Mouse (Mus musculus) intestine, postnatal 0 days (tissue): ENCODE data around the gene Kifap3. TPM values are rescaled to one million over a fixed set of nuclear protein-coding genes. Genes with fewer than 3 reads are reported as not detected.

ENCODE experiments used
- ATAC-seq: fragments of 200-750 bp; cut with Nextera tagmentation; 2 replicates; pipeline ENCODE4 v1.8.0; 2017; ENCODE audit warnings: mild to moderate bottlenecking, moderate TSS enrichment, moderate library complexity
- H3K27ac ChIP-seq: fragments of 300-500 bp; sonication (generic); 2 replicates; pipeline ENCODE4 v1.5.1; 2014; ENCODE audit warnings: mild to moderate bottlenecking, low read depth, low read length, moderate library complexity
- H3K27me3 ChIP-seq: fragments of 300-500 bp; sonication (generic); replicated peaks from 2 replicates; pipeline ENCODE4 v1.6.1; 2014; ENCODE audit warnings: low read length, mixed read lengths; ENCODE audit not compliant: control insufficient read depth, insufficient read depth
- H3K36me3 ChIP-seq: fragments of 300-500 bp; sonication (generic); 2 replicates; pipeline ENCODE4 v1.6.1; 2014; ENCODE audit warnings: mild to moderate bottlenecking, moderate library complexity; ENCODE audit not compliant: control insufficient read depth, insufficient read depth
- H3K4me1 ChIP-seq: fragments of 300-500 bp; sonication (generic); replicated peaks from 2 replicates; pipeline ENCODE4 v1.6.1; 2014; ENCODE audit warnings: antibody characterized with exemption, low read length, mixed read lengths; ENCODE audit not compliant: control insufficient read depth, insufficient read depth
- H3K4me2 ChIP-seq: fragments of 300-500 bp; sonication (generic); replicated peaks from 2 replicates; pipeline ENCODE4 v1.6.1; 2014; ENCODE audit warnings: low read depth, mild to moderate bottlenecking, moderate library complexity
- H3K4me3 ChIP-seq: fragments of 300-500 bp; sonication (generic); 2 replicates; pipeline ENCODE4 v1.5.1; 2014; ENCODE audit warnings: low read depth, low read length
- H3K9ac ChIP-seq: fragments of 300-500 bp; sonication (generic); 2 replicates; pipeline ENCODE4 v1.6.1; 2014; ENCODE audit warnings: mild to moderate bottlenecking, low read depth, low read length
- H3K9me3 ChIP-seq: fragments of 300-500 bp; sonication (generic); 2 replicates; pipeline ENCODE4 v1.6.1; 2016; ENCODE audit warnings: mixed run types; ENCODE audit not compliant: control insufficient read depth
- CTCF ChIP-seq: sonication (generic); IDR thresholded peaks from 2 replicates; pipeline ENCODE4 v1.5.1; 2016; ENCODE audit warnings: low read depth, mild to moderate bottlenecking, control low read depth, antibody characterized with exemption, moderate library complexity
- WGBS: fragments of 180-500 bp; shearing (Covaris S2); extraction: QIAGEN DNeasy Blood & Tissue Kit; methylation state at CpG from one replicate; pipeline ENCODE4 v1.1.7; 2014; 5-methylcytosine and 5-hydroxymethylcytosine counted together
- polyA plus RNA-seq: library from polyadenylated mRNA; unstranded; fragments of >200 nt; fragmentation: Nextera tagmentation; extraction: Ambion mirVana; gene quantifications from 2 replicates; pipeline ENCODE4 v1.2.1, GENCODE M21; 2015

The Kifap3 gene
- polyA plus RNA-seq, 1 experiment from 2014 or later, result 7.5 TPM

DNA sequence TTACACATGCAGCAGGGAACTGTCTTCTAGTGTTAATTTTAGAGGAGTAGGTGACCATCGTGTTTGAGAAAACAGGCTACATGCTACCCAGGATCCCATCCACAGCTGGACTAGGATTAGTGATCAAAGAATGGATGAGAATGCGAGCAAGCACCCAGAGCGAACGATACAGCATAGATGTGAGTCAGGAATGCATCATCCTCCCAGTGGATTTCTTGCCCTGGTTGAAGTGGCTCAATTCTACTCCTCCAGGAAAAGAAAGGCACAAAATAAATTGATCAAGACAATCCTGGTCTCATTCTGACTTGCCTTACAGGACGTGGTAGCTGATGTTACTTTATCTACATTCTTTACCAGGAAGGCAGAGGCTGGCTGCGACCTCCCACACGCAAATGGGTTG is 149.5 kb downstream of the Kifap3 start, which contains the start of gene Scyl3:
TSS of gene Scyl3 (plus strand) at position 255 of the 400 bp plus-strand sequence.
- TF ChIP-seq CTCF, result no peak
- WGBS, result 72% methylated on average over 7 of the region's 7 CpGs
- no peaks in the 10 kb centered on the region for H3K9me3 ChIP-seq
- no peak for ATAC-seq
- H3K4me1 ChIP-seq, result no peaks in the 10 kb centered on the region
- H3K4me3 ChIP-seq, result peak within 1 kb of the TSS; percentile 91
- peaks cover 3% of the 10 kb centered on the region; the same call in 1 of the 2 replicates for H3K36me3 ChIP-seq
- peak within 1 kb of the TSS; percentile 82 for H3K4me2 ChIP-seq
- peak within 1 kb of the TSS; percentile 89 for H3K27ac ChIP-seq
- H3K9ac ChIP-seq, result peak within 1 kb of the TSS; percentile 99
- H3K27me3 ChIP-seq, result no peaks in the 10 kb centered on the region

DNA sequence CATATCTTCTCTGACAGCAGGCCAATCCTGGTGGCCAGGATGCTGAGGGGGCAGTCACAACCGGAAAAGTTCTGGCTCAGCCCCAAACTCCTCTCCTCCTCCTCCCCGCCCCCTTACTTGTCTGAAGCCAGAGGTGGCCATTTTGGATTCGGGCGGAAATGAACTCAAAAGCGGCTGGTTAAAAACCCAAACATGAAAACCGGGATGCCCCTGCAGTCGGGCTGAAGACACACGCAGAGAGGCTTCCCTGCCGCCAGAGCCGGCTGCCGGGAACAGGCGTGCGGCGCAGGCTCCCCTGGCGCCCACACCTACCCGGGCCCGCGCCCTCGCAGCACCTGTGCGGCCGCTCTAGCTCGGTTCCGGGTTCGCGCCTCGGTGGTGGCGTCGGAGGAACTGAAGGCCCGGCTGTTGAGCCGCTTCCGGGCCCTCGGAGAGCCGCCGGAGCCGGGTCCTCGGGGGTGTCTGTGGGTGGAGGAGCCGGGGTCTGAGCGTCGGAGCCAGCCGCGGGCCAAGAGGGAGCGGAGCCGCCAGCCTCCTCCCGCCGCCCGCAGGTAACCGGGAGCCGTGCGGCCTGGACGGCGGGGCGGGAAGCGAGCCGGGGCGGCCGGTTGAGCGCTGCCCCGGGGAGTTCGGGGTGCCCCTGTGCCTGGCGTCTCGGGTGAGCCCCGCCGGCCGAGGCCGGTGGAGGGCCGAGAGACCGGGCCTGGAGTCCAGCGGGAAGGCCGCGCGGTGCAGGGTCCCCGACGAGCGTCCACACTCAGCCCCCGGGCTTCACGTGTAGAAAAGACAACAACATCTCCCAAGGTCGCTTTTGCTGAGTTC is 150.5 kb downstream of the Kifap3 start:
- H3K27ac ChIP-seq, result peak overlapping the region; percentile 89
- H3K4me1 ChIP-seq, result no peaks in the 10 kb centered on the region
- TF ChIP-seq CTCF, result 0 out of 2 replicates have a peak, but pooled peaks have one; percentile 6
- H3K4me2 ChIP-seq, result peak overlapping the region; percentile 82
- WGBS, result under 1% methylated on average over 77 of the region's 77 CpGs
- peak; percentile 92 for ATAC-seq
- H3K4me3 ChIP-seq, result peak overlapping the region; percentile 91
- H3K36me3 ChIP-seq, result peaks cover 12% of the 10 kb centered on the region
- peak overlapping the region; percentile 99 for H3K9ac ChIP-seq
- no peaks in the 10 kb centered on the region for H3K9me3 ChIP-seq
- no peaks in the 10 kb centered on the region for H3K27me3 ChIP-seq

- Histone ChIP-seq H3K4me2 (peak overlapping the region; percentile 82), H3K4me1 (no peaks in the 10 kb centered on the region), H3K27ac (peak overlapping the region; percentile 89), H3K4me3 (peak overlapping the region; percentile 91), H3K27me3 (no peaks in the 10 kb centered on the region), H3K9ac (peak overlapping the region; percentile 99), H3K9me3 (no peaks in the 10 kb centered on the region), H3K36me3 (peaks cover 17% of the 10 kb centered on the region)
- 2% methylated on average over 12 of the region's 12 CpGs for WGBS
- ATAC-seq, result peak; percentile 49
- no peak for TF ChIP-seq CTCF
These were observed 151.0 kb downstream of the Kifap3 start for GRCm38 (mm10) chr1:163930458-163930794.

- Histone ChIP-seq H3K27me3 (no peaks in the 10 kb centered on the region), H3K4me3 (no peak overlapping the region), H3K36me3 (peaks cover 31% of the 10 kb centered on the region), H3K9me3 (no peaks in the 10 kb centered on the region), H3K4me2 (peak overlapping the region; percentile 82; the same call in 1 of the 2 replicates), H3K9ac (no peak overlapping the region), H3K4me1 (no peaks in the 10 kb centered on the region), H3K27ac (no peak overlapping the region)
- no peak for ATAC-seq
- 80% methylated on average over 8 of the region's 8 CpGs for WGBS
- 0 out of 2 replicates have a peak, but pooled peaks have one; percentile 2 for TF ChIP-seq CTCF
These were observed 152.4 kb downstream of the Kifap3 start for GRCm38 (mm10) chr1:163931801-163932200.

DNA sequence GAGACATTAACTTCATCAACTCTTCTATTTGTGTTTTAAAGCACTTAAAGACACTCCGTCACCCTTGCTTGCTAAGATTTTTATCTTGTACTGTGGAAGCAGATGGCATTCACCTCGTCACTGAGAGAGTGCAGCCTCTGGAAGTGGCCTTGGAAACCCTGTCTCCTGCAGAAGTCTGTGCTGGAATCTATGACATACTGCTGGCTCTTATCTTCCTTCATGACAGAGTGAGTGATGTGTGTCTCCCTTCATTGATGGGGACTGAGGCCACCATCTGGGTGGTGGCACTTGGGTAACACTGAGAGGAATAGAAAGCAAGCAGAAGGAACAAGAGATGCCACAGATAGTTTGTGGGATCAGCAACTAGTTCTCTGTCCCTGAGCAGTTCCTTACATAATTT is 155.2 kb downstream of the Kifap3 start:
- no peak for ATAC-seq
- H3K9ac ChIP-seq, result no peak overlapping the region
- H3K27me3 ChIP-seq, result no peaks in the 10 kb centered on the region
- no peaks in the 10 kb centered on the region for H3K9me3 ChIP-seq
- H3K4me3 ChIP-seq, result no peak overlapping the region
- TF ChIP-seq CTCF, result no peak
- H3K27ac ChIP-seq, result no peak overlapping the region
- no peaks in the 10 kb centered on the region for H3K4me1 ChIP-seq
- H3K4me2 ChIP-seq, result no peak overlapping the region
- H3K36me3 ChIP-seq, result peaks cover 50% of the 10 kb centered on the region
- WGBS, result 83% methylated on average over 2 of the region's 2 CpGs

- H3K27me3 ChIP-seq, result no peaks in the 10 kb centered on the region
- peaks cover 84% of the 10 kb centered on the region for H3K36me3 ChIP-seq
- H3K27ac ChIP-seq, result no peak overlapping the region
- TF ChIP-seq CTCF, result no peak
- no peak overlapping the region for H3K9ac ChIP-seq
- H3K9me3 ChIP-seq, result no peaks in the 10 kb centered on the region
- no peak overlapping the region for H3K4me2 ChIP-seq
- no peaks in the 10 kb centered on the region for H3K4me1 ChIP-seq
- no peak for ATAC-seq
- WGBS, result 54% methylated on average over 6 of the region's 6 CpGs
- no peak overlapping the region for H3K4me3 ChIP-seq
These were observed 162.7 kb downstream of the Kifap3 start for GRCm38 (mm10) chr1:163942056-163942455.
